Mouse (Mus musculus): ENCODE measurements around the gene Edem2. TPM values are rescaled to one million over a fixed set of nuclear protein-coding genes. Genes with fewer than 3 reads are reported as not detected.

Gene Edem2
- polyA plus RNA-seq, 1 experiment from 2014 or later = 33.0 TPM

DNA sequence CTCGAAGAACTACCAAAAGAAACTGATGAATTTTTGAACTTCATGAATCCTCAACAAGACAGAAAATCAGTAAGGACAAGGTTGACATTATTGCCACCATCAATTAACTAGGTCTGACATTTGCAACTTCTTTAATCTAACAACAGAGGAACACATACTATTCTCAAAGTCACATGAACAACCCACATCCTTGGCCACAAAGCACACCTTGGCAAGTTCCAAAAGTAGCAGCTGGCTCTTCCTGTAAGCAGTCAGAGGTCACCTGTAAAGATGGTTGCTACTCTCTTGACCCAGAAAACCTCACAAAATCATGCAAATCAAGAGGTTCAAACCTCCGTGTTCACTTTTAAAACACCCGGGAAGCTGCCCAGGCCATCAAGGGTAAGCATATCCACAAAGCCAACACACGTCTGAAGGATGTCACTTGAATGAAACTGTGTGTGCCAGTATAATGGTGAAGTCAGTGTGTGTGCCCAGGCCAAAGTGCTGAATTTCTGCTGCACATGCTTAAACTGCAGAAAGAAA, 49.6 kb downstream of the Edem2 start:
- Histone ChIP-seq H3K9ac (no peak overlapping the region), H3K27ac (no peak overlapping the region), H3K4me2 (no peak overlapping the region), H3K27me3 (no peaks in the 10 kb centered on the region), H3K4me3 (replicated peaks) (no peak overlapping the region), H3K36me3 (replicated peaks) (no peaks in the 10 kb centered on the region), H3K4me1 (peaks cover 4% of the 10 kb centered on the region), H3K9me3 (no peaks in the 10 kb centered on the region)
- no peak for ATAC-seq (ENCODE audit: low FRiP score)
- 92% methylated on average over 4 of the region's 4 CpGs for WGBS

DNA sequence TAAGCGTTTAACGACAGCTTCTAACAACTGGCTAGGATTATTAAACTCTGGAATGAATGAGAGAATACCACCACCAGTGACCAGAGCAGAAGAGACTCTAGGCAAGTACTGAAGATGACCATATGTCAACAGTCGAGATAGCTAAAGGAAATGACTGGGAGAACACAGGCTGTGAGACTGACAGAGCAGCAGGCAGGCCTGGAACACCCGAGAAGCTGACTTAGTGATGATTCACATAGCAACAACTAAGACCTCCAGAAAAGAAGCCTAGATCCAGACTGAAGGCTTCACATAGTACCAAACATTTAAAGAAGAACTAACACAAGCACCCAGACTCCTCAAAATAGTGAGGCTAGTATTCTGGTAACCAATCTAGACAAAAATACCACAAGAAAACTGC, 54.2 kb downstream of the Edem2 start:
- Histone ChIP-seq H3K4me2 (no peak overlapping the region), H3K4me3 (replicated peaks) (no peak overlapping the region), H3K9ac (no peak overlapping the region), H3K27me3 (no peaks in the 10 kb centered on the region), H3K27ac (no peak overlapping the region), H3K4me1 (peaks cover 2% of the 10 kb centered on the region; the same call in 1 of the 2 replicates), H3K36me3 (replicated peaks) (peaks cover 25% of the 10 kb centered on the region), H3K9me3 (no peaks in the 10 kb centered on the region)
- WGBS = 77% methylated on average over 4 of the region's 4 CpGs
- no peak for ATAC-seq (ENCODE audit: low FRiP score)

DNA sequence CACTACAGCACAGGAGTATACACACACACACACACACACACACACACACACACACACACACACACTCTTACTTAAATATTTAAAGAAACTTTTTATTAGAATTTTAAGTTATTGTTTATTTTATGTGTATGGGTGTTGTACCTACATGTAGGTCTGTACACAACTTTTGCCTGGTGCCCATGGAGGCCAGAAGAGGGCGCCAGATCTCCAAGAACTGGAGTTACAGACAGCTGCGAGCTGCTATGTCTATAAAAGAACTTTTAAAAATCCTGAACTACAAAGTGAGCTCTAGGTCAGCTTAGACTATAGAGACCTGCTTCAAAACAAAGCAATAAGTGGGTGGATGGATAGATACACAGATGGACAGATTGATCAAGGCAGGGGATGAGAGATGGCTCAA, 55.7 kb downstream of the Edem2 start:
- WGBS = 30% methylated on average over 2 of the region's 2 CpGs
- Histone ChIP-seq H3K27ac (no peak overlapping the region), H3K4me1 (peaks cover 2% of the 10 kb centered on the region; the same call in 1 of the 2 replicates), H3K4me3 (replicated peaks) (no peak overlapping the region), H3K9me3 (no peaks in the 10 kb centered on the region), H3K4me2 (no peak overlapping the region), H3K9ac (no peak overlapping the region), H3K36me3 (replicated peaks) (peaks cover 25% of the 10 kb centered on the region), H3K27me3 (no peaks in the 10 kb centered on the region)
- no peak for ATAC-seq (ENCODE audit: low FRiP score)

DNA sequence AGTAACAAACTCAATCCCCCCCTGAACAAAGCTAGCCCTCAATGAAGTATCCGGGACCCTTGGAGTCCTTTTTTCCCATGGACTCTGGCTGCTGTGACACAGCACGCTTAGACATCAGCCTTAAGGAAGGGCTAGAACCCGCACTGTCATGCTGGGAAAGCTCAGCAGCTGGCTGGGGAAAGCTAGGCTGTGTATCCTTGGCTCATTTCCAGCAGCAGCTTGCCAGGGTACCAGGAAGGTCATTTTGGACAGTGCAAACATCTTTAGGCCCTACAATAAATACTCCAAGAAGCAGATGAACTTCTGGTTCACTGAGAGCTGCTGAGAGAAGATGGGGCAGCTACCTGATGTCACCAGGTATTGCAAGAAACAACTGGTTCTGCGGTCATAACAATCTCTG, 58.0 kb downstream of the Edem2 start:
- Histone ChIP-seq H3K27me3 (no peaks in the 10 kb centered on the region), H3K36me3 (replicated peaks) (peaks cover 41% of the 10 kb centered on the region)
- ATAC-seq (ENCODE audit: low FRiP score) = no peak

DNA sequence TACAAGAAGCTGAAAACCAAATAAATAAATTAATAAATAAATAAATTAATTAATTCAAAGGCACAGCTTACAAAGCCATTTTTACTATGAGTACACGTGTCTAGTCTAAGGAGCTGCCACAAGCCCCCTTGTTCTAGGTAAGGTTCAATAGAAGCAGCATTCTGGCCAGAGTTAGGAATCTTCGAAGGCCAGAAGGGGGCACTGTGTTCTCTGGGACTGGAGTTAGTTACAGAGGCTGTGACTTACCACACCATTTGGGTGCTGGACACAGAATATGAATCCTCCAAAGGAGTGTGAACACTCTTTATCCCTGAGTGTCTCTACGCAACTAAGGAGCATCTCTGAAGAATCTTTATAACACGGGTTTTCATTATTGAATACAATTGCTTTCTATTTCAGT, 60.8 kb downstream of the Edem2 start:
- Histone ChIP-seq H3K9me3 (no peaks in the 10 kb centered on the region), H3K36me3 (replicated peaks) (peaks cover 65% of the 10 kb centered on the region), H3K9ac (no peak overlapping the region), H3K4me1 (no peaks in the 10 kb centered on the region), H3K4me2 (no peak overlapping the region), H3K4me3 (replicated peaks) (no peak overlapping the region), H3K27ac (no peak overlapping the region), H3K27me3 (no peaks in the 10 kb centered on the region)
- 86% methylated on average over 4 of the region's 4 CpGs for WGBS
- ATAC-seq (ENCODE audit: low FRiP score) = no peak

More for the DNA sequence above, 58.0 kb downstream of the Edem2 start:
- WGBS = 97% methylated on average over 4 of the region's 4 CpGs
- Histone ChIP-seq H3K27ac (no peak overlapping the region), H3K4me3 (replicated peaks) (no peak overlapping the region), H3K9me3 (no peaks in the 10 kb centered on the region), H3K4me1 (peaks cover 2% of the 10 kb centered on the region; the same call in 1 of the 2 replicates), H3K9ac (no peak overlapping the region), H3K4me2 (no peak overlapping the region)

DNA sequence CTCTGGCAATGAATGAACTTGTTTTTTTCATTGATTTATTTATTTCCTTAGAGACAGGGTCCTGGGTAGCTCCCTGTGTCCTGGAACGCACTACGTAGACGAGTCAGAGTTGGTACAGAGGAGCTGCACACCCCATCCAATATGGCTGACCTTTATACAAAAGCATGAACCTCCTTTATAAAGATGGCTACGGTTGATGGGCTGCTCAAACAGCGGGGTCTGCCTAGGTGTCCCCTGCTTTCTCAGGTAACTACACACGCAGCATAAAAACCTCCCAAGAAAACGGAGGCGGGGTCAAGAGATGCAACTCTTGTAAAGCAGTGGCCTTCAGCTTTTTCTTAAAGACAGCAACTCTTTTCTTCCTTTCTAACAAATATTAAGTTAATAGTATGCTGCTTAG, 61.4 kb downstream of the Edem2 start:
- Histone ChIP-seq H3K36me3 (replicated peaks) (peaks cover 70% of the 10 kb centered on the region), H3K9ac (no peak overlapping the region), H3K4me2 (no peak overlapping the region), H3K4me3 (replicated peaks) (no peak overlapping the region), H3K4me1 (no peaks in the 10 kb centered on the region), H3K27ac (no peak overlapping the region), H3K27me3 (no peaks in the 10 kb centered on the region), H3K9me3 (no peaks in the 10 kb centered on the region)
- no peak for ATAC-seq (ENCODE audit: low FRiP score)
- WGBS = 96% methylated on average over 8 of the region's 8 CpGs

DNA sequence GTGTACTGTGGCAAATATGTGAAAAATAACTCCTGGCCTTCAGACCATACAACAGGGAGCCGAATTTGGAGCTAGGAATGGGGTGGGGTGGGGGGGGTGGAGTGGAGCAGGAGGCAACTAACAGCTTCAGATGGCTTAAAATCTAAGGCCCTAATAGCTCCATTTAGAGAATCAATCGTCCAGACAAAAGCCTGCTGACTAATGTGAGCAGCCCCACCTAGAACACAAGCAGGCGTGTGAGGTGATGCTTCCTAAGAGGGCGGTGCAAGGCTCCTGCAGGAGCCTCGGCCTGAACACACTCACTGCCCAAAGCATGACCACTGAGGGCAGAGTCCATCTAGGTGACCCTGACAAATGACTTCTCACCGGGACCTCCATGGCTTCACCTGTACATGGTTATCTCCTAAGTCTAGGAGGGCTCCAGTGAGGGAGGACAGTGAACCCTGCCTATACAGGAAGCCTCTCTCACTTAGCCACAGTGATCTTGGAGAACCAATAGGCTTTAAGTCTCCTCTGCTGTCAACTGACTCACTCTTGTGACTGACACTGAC, 65.3 kb downstream of the Edem2 start:
- H3K9me3 ChIP-seq = no peaks in the 10 kb centered on the region
- H3K9ac ChIP-seq = no peak overlapping the region
- H3K4me2 ChIP-seq = no peak overlapping the region
- no peak overlapping the region for H3K4me3 ChIP-seq (replicated peaks)
- H3K27ac ChIP-seq = no peak overlapping the region
- no peaks in the 10 kb centered on the region for H3K4me1 ChIP-seq
- ATAC-seq (ENCODE audit: low FRiP score) = no peak
- H3K36me3 ChIP-seq (replicated peaks) = peaks cover 74% of the 10 kb centered on the region
- WGBS = 82% methylated on average over 6 of the region's 6 CpGs
- no peaks in the 10 kb centered on the region for H3K27me3 ChIP-seq

DNA sequence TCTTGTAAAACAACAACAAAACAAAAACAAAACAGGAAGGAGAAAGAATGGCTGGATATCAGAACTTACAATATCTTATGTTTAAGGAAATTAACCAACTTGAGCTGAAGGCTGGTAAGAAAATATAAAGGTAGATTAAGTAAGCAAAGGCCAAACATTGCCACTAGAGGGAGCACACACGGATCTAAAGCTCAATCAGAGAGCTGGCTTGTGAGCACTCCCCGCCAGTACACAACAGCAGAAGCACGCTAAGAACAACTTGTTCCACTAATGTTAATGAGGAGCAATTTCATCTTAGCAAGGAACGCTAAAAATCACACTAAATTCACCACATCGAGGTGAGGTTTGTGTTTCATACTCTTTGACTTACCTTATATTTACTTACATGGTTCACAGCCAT, 66.2 kb downstream of the Edem2 start:
- ATAC-seq (ENCODE audit: low FRiP score) = no peak
- WGBS = 31% methylated on average over 5 of the region's 5 CpGs
- Histone ChIP-seq H3K27me3 (no peaks in the 10 kb centered on the region), H3K27ac (no peak overlapping the region), H3K4me2 (no peak overlapping the region), H3K36me3 (replicated peaks) (peaks cover 79% of the 10 kb centered on the region), H3K9ac (no peak overlapping the region), H3K9me3 (no peaks in the 10 kb centered on the region), H3K4me1 (no peaks in the 10 kb centered on the region), H3K4me3 (replicated peaks) (no peak overlapping the region)

DNA sequence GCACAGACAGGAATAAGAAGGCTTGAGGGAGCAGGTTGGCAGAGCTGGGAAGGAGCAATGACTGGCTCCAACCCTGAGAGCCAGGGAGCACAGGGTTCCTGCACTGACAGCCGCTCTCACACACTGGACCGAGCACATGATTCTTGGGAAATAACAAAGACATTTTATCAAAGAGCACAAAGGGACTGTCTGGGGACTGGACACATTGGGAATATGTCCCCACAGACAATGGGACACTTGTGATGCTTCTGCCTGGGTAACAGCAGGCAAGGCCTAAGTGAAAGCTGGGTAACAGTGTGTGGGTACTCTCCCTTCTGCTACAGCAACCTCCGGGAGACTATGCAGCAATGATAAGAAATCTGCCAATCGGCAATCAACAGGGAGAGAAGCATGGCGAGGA, 66.9 kb downstream of the Edem2 start:
- Histone ChIP-seq H3K4me3 (replicated peaks) (no peak overlapping the region), H3K9me3 (no peaks in the 10 kb centered on the region), H3K4me2 (no peak overlapping the region), H3K27ac (no peak overlapping the region), H3K9ac (no peak overlapping the region), H3K27me3 (no peaks in the 10 kb centered on the region), H3K36me3 (replicated peaks) (peaks cover 79% of the 10 kb centered on the region), H3K4me1 (no peaks in the 10 kb centered on the region)
- 77% methylated on average over 5 of the region's 5 CpGs for WGBS
- no peak for ATAC-seq (ENCODE audit: low FRiP score)

DNA sequence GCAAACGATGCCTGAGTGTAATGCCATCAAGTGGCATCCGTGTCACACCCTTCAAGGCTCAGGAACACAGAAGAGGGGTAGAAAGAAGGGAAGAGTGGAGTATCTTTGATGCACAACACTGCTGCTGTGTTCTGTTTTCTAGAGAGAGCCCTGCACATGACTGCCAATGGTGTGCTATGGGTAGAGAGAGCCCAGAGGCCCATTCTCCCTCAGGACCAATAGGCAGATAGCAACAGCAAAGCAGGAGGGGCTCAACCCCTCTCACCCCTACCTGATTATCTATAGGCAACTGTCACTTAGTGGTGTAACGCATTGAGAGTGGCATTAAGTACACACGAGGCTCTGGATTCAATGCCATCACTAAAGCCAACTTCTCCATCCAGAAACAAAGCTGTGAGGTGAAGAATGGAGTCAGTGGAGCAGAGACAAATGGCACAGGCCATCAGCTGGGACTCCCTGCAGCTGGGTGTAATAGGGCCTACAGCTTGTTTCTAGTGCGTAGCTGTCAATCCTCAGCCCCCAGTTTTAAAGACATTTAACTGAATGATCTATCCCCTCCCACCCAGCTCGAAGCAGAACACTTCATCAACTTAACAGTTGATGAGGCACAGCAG, 73.4 kb downstream of the Edem2 start:
- Histone ChIP-seq H3K36me3 (replicated peaks) (peaks cover 76% of the 10 kb centered on the region), H3K27me3 (no peaks in the 10 kb centered on the region), H3K4me3 (replicated peaks) (no peak overlapping the region), H3K9me3 (no peaks in the 10 kb centered on the region), H3K9ac (no peak overlapping the region), H3K27ac (0 out of 2 replicates have a peak overlapping the region, but pooled peaks have one; percentile 36), H3K4me2 (no peak overlapping the region), H3K4me1 (peaks cover 8% of the 10 kb centered on the region)
- WGBS = 37% methylated on average over 6 of the region's 6 CpGs
- ATAC-seq (ENCODE audit: low FRiP score) = 0 out of 2 replicates have a peak, but pooled peaks have one; percentile 57

DNA sequence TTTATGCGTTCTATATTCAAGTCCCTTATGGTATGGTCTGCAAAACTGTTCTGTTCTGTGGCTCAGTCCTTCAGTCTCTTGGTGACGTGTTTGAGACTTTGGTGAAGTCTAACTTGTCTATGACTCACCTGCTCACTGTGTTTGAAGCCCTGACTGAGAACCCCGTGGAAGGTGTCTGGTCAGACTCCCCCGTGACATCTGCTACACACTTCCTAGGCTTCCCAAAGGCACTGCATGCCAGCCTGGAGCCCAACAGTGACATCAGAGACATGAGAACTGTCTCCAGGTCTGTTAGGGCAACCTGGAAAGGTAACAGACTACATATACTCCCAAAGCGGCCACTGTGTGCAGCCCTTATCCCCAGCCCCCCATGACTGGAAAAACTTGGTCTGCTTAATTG, 76.7 kb downstream of the Edem2 start:
- 93% methylated on average over 5 of the region's 5 CpGs for WGBS
- peaks cover 8% of the 10 kb centered on the region for H3K4me1 ChIP-seq
- H3K9ac ChIP-seq = no peak overlapping the region
- no peak overlapping the region for H3K4me3 ChIP-seq (replicated peaks)
- H3K4me2 ChIP-seq = no peak overlapping the region
- H3K9me3 ChIP-seq = no peaks in the 10 kb centered on the region
- no peak overlapping the region for H3K27ac ChIP-seq
- H3K27me3 ChIP-seq = no peaks in the 10 kb centered on the region
- no peak for ATAC-seq (ENCODE audit: low FRiP score)
- peaks cover 85% of the 10 kb centered on the region for H3K36me3 ChIP-seq (replicated peaks)
